Mouse (Mus musculus): ENCODE results near the gene Ndufb10. TPM values are rescaled to one million over a fixed set of nuclear protein-coding genes. Genes with fewer than 3 reads are reported as not detected.
"Not testable (repeated sequence)": the region's sequence is repeated elsewhere in the genome, so short reads cannot be mapped to it uniquely, and the experiment has no call there.

Gene Ndufb10
- polyA plus RNA-seq, 1 experiment from 2014 or later: 290 TPM

DNA sequence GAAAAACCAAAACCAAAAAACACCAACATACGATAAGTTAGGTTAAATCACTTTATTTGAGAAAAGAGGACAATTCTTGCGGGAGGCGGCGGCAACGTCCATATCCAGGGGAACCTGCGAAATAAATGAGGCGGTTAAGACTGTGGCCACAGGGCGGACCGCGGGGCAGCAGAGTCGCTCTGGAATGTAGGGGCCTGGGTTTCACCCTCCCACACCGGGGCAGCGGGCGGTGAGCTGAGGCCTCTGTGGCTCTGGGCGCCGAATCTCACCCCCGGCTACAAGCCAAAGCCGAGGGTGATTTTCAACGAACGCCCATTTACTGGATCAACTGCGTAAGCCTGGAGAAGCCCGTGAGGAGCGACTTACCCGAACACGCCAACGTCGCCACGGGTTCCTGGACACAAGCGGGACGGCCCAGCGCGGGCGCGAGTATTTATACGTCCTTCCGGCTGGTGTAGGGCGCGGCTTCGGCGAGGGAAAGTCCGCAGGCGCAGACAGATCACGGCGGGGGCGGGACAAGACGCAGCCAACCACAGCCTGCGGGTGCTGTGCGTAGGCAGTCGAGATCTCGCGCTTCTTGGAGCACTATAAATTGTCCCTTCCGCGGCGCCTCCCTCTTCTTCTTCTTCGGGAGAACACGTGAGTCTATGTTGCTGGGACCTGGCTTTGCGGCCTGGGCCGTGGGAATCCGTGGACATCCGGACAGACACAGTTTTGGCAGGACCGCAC lies 4.6 kb downstream of the Ndufb10 start:
- H3K4me3 ChIP-seq: peak overlapping the region; percentile 93
- peaks cover 20% of the 10 kb centered on the region for H3K36me3 ChIP-seq
- H3K27me3 ChIP-seq: no peaks in the 10 kb centered on the region
- peak overlapping the region; percentile 81 for H3K4me2 ChIP-seq
- ATAC-seq (ENCODE audit: low FRiP score, low read depth): peak; percentile 98
- H3K9ac ChIP-seq: peak overlapping the region; percentile 97
- no peaks in the 10 kb centered on the region for H3K9me3 ChIP-seq
- under 1% methylated on average over 61 of the region's 61 CpGs for WGBS
- H3K27ac ChIP-seq (replicated peaks): peak overlapping the region; percentile 90
- H3K4me1 ChIP-seq (replicated peaks): peaks cover 40% of the 10 kb centered on the region

- Histone ChIP-seq H3K4me3 (peak overlapping the region; percentile 93), H3K4me2 (peak overlapping the region; percentile 70), H3K4me1 (replicated peaks) (peaks cover 40% of the 10 kb centered on the region), H3K9ac (peak overlapping the region; percentile 97), H3K36me3 (peaks cover 20% of the 10 kb centered on the region)
- H3K27ac ChIP-seq (replicated peaks); H3K27me3 ChIP-seq; H3K9me3 ChIP-seq; ATAC-seq (ENCODE audit: low FRiP score, low read depth): not testable (repeated sequence)
- WGBS: 66% methylated on average over 5 of the region's 5 CpGs
Observed at GRCm38 (mm10) chr17:24718938-24719337, 5.3 kb downstream of the Ndufb10 start.

GRCm38 (mm10) chr17:24717943-24718342 lies 6.3 kb downstream of the Ndufb10 start, which contains the start of the genes Rnf151 and Rps2:
TSS of gene Rnf151 (minus strand) at chr17:24718063.
TSS of gene Rps2 (plus strand) at chr17:24718116.
- Histone ChIP-seq H3K4me2 (peak within 1 kb of the TSS; percentile 70), H3K4me1 (replicated peaks) (peaks cover 32% of the 10 kb centered on the region), H3K27ac (replicated peaks) (no peak within 1 kb of the TSS), H3K9ac (peak within 1 kb of the TSS; percentile 97; the same call in 1 of the 2 replicates), H3K27me3 (no peaks in the 10 kb centered on the region), H3K4me3 (peak within 1 kb of the TSS; percentile 93), H3K36me3 (peaks cover 20% of the 10 kb centered on the region), H3K9me3 (no peaks in the 10 kb centered on the region)
- WGBS: 83% methylated on average over 4 of the region's 4 CpGs
- no peak for ATAC-seq (ENCODE audit: low FRiP score, low read depth)

GRCm38 (mm10) chr17:24716166-24716682 lies 8.1 kb downstream of the Ndufb10 start:
- Histone ChIP-seq H3K27me3 (no peaks in the 10 kb centered on the region), H3K4me3 (no peak overlapping the region), H3K36me3 (0 out of 2 replicates have a peak, but pooled peaks cover 8% of the 10 kb centered on the region), H3K4me1 (replicated peaks) (peaks cover 15% of the 10 kb centered on the region), H3K4me2 (no peak overlapping the region), H3K9ac (no peak overlapping the region), H3K27ac (replicated peaks) (no peak overlapping the region), H3K9me3 (no peaks in the 10 kb centered on the region)
- 96% methylated on average over 15 of the region's 15 CpGs for WGBS
- no peak for ATAC-seq (ENCODE audit: low FRiP score, low read depth)

DNA sequence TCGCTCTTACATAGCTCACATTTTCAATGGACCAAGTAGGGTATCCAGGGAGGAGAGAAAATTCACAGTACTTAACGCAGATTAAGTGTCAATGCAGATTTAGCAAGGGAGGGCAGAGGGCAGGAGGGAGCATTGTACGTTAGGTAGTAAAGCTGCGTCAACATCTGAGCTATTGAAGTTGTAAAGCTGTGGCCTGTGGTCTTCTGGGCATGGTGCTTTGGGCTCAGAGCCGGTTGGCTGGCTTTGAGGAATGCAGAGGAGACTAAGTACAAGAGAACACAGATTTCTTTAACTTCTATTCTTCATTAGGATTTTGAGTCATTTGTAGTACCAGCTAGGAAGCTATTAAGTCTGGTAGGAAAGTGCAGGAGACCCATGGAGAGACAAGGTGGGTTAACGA lies 8.7 kb downstream of the Ndufb10 start:
- Histone ChIP-seq H3K27me3 (no peaks in the 10 kb centered on the region), H3K4me3 (no peak overlapping the region), H3K36me3 (0 out of 2 replicates have a peak, but pooled peaks cover 8% of the 10 kb centered on the region), H3K9me3 (no peaks in the 10 kb centered on the region), H3K9ac (no peak overlapping the region), H3K27ac (replicated peaks) (no peak overlapping the region), H3K4me1 (replicated peaks) (peaks cover 10% of the 10 kb centered on the region), H3K4me2 (no peak overlapping the region)
- 77% methylated on average over 6 of the region's 6 CpGs for whole genome bisulfite sequencing
- ATAC-seq (ENCODE audit: low FRiP score, low read depth): no peak

- Histone ChIP-seq H3K27me3 (no peaks in the 10 kb centered on the region), H3K9me3 (no peaks in the 10 kb centered on the region), H3K4me3 (no peak overlapping the region), H3K27ac (replicated peaks) (no peak overlapping the region), H3K36me3 (peaks cover 11% of the 10 kb centered on the region), H3K4me1 (replicated peaks) (peaks cover 24% of the 10 kb centered on the region), H3K9ac (no peak overlapping the region), H3K4me2 (peak overlapping the region; percentile 71; the same call in 1 of the 2 replicates)
- WGBS: 32% methylated on average over 2 of the region's 2 CpGs
- no peak for ATAC-seq (ENCODE audit: low FRiP score, low read depth)
Observed at GRCm38 (mm10) chr17:24708646-24709045, 15.6 kb downstream of the Ndufb10 start.

DNA sequence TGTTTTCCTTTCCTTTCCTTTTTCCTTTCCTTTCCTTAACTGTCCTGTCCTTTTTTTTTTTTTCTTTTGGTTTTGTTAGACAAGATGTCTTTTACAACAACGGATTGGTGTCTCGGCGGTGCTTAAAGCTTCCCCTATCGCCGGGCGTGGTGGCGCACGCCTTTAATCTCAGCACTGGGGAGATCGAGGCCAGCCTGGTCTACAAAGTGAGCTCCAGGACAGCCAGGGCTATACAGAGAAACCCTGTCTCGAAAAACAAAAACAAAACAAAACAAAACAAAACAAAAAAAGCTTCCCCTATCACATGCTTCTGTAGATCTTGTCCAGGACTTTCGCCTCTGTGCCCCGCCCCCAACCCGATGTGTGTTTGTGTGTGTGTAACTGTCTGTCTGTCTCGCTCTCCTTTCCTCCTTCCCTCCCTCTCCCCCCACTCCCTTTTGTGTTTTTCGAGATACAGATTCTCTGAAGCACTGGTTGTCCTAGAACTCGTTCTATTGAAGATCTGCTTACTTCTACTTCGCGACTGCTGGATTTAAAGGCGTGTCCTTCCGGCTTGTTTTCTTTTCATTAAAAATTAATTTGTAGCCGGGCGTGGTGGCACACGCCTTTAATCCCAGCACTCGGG lies 16.4 kb downstream of the Ndufb10 start:
- ATAC-seq (ENCODE audit: low FRiP score, low read depth): peak; percentile 73
- H3K36me3 ChIP-seq: peaks cover 11% of the 10 kb centered on the region
- no peaks in the 10 kb centered on the region for H3K27me3 ChIP-seq
- peak overlapping the region; percentile 72 for H3K9ac ChIP-seq
- H3K9me3 ChIP-seq: no peaks in the 10 kb centered on the region
- H3K27ac ChIP-seq (replicated peaks): peak overlapping the region; percentile 81
- peaks cover 24% of the 10 kb centered on the region for H3K4me1 ChIP-seq (replicated peaks)
- peak overlapping the region; percentile 71 for H3K4me2 ChIP-seq
- WGBS: 6% methylated on average over 24 of the region's 24 CpGs
- H3K4me3 ChIP-seq: peak overlapping the region; percentile 80

DNA sequence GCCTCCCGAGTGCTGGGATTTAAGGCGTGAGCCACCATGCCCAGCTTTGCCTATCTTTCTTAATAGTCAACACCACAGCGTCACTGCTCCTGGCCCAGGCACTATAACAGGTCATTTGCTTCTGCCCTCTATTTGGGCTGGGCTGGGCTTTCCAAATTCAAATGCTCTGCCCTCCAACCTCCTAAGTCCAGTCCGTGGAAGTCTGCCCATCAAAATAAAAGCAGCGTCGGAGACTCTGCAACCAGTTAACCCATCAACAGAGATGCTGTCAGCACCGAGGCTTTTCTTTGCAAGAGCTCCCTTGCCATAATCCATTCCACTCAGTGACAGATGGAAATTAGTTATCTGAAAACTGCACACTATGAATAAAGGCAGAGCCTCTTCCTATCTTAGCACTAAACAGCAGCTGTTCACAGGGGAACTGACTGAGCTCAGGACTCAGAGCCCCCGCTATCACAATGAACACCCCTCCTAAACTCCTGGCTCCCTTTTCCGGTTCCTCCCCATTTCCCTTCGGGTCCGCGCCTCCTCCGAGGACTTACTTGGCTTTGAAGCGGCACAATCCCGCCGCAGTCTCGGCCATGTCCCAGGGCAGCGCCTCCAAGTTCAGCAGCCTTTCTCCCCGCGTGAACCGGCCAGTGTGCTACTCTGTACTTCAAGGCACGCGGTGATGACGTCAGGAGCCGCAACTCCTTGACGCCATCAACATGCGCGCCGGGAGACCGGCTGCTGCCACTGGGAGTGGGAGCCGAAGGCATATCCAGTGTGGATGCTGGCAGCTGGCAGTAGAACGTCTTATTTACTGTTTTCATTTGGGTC lies 17.1 kb downstream of the Ndufb10 start, which contains the start of gene Tbl3:
Gene Tbl3 (minus strand): TSS at position 679 of the 819 bp plus-strand sequence.
- Histone ChIP-seq H3K9me3 (no peaks in the 10 kb centered on the region), H3K4me2 (peak within 1 kb of the TSS; percentile 71), H3K4me1 (replicated peaks) (peaks cover 24% of the 10 kb centered on the region), H3K36me3 (peaks cover 14% of the 10 kb centered on the region), H3K9ac (peak within 1 kb of the TSS; percentile 72), H3K27ac (replicated peaks) (peak within 1 kb of the TSS; percentile 81), H3K4me3 (peak within 1 kb of the TSS; percentile 80), H3K27me3 (no peaks in the 10 kb centered on the region)
- WGBS: 4% methylated on average over 32 of the region's 32 CpGs
- peak; percentile 91 for ATAC-seq (ENCODE audit: low FRiP score, low read depth)

DNA sequence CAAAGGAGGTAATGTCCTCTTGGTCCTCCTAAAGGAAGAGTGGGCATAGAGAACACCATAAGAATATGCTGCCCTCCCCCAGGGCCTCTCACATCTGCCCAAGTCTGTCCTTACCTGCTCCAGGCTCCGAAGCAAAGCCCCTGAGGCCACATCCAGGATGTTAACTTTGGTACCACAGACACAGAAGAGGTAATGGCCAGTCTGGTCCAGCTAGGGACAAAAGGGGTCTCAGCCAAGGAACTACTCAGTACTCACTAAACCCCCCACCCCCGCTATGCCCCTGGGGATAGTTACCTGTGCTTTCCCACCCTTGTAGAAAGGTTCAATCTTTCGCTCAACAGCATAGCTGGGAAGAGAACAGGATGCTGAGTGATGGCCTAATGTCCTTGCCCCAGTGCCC lies 18.5 kb downstream of the Ndufb10 start:
- H3K27ac ChIP-seq (replicated peaks): no peak overlapping the region
- no peak overlapping the region for H3K4me3 ChIP-seq
- H3K4me1 ChIP-seq (replicated peaks): peaks cover 24% of the 10 kb centered on the region
- H3K36me3 ChIP-seq: peaks cover 27% of the 10 kb centered on the region
- no peaks in the 10 kb centered on the region for H3K27me3 ChIP-seq
- no peak overlapping the region for H3K9ac ChIP-seq
- no peaks in the 10 kb centered on the region for H3K9me3 ChIP-seq
- H3K4me2 ChIP-seq: no peak overlapping the region
- 88% methylated on average over 3 of the region's 3 CpGs for WGBS
- ATAC-seq (ENCODE audit: low FRiP score, low read depth): no peak

GRCm38 (mm10) chr17:24701251-24701650 lies 23.0 kb downstream of the Ndufb10 start:
- Histone ChIP-seq H3K4me1 (replicated peaks) (peaks cover 18% of the 10 kb centered on the region), H3K4me2 (no peak overlapping the region), H3K9me3 (no peaks in the 10 kb centered on the region), H3K36me3 (peaks cover 38% of the 10 kb centered on the region), H3K27me3 (no peaks in the 10 kb centered on the region), H3K4me3 (no peak overlapping the region), H3K9ac (no peak overlapping the region), H3K27ac (replicated peaks) (no peak overlapping the region)
- ATAC-seq (ENCODE audit: low FRiP score, low read depth): no peak
- WGBS: 93% methylated on average over 9 of the region's 9 CpGs

- H3K4me3 ChIP-seq: no peak overlapping the region
- no peak overlapping the region for H3K9ac ChIP-seq
- H3K4me1 ChIP-seq (replicated peaks): peaks cover 19% of the 10 kb centered on the region
- no peak for ATAC-seq (ENCODE audit: low FRiP score, low read depth)
- no peak overlapping the region for H3K27ac ChIP-seq (replicated peaks)
- no peak overlapping the region for H3K4me2 ChIP-seq
- H3K27me3 ChIP-seq: no peaks in the 10 kb centered on the region
- peaks cover 36% of the 10 kb centered on the region for H3K36me3 ChIP-seq
- 91% methylated on average over 2 of the region's 2 CpGs for WGBS
- H3K9me3 ChIP-seq: no peaks in the 10 kb centered on the region
Observed at GRCm38 (mm10) chr17:24699473-24699872, 24.8 kb downstream of the Ndufb10 start.

All from hindbrain, embryonic 15.5 days (tissue).